Comparison of ENCODE assay signal across 18 mouse cellular contexts in genomic region chr1:185151130-185151799, GRCm38 (mm10). TPM values are rescaled to one million over a fixed set of nuclear protein-coding genes. Genes with fewer than 3 reads are reported as not detected.
DNase-seq lines count a peak whose midpoint lies in the region; ATAC-seq and TF ChIP-seq lines count a peak whose summit lies in the region.
"Had no signal": no experiment of that assay in that cellular context is flagged by ENCODE, and none has a peak within 500 bp of the region (broad histone marks: within the 10 kb centered on the region; RNA-seq: fewer than 3 reads in every experiment).

No protein-coding gene starts in this region.

- H3K9ac ChIP-seq in neural tube, embryonic 14.5 days (replicated peaks; ENCODE audit: low read depth, low read length): no peak overlapping the region
- H3K9ac ChIP-seq in stomach, postnatal 0 days (ENCODE audit: low read length): no peak overlapping the region
- H3K9ac ChIP-seq: embryonic facial prominence, embryonic 12.5 days; heart, embryonic 12.5 days; hindbrain, embryonic 12.5 days; limb, embryonic 15.5 days; lung, embryonic 14.5 days had no signal

- no peak for TF ChIP-seq CTCF in stomach, postnatal 0 days (IDR thresholded peaks at IDR 0.05; ENCODE audit: low read depth)

- ATAC-seq in frontal cortex, adult (ENCODE audit: low TSS enrichment): peak; percentile 25
- no peak for ATAC-seq in neural tube, embryonic 14.5 days (ENCODE audit: low read depth)
- no peak for ATAC-seq in stomach, postnatal 0 days (ENCODE audit: low FRiP score, low TSS enrichment)
- ATAC-seq in cerebellum, adult (ENCODE audit: insufficient number of reproducible peaks, low FRiP score, low TSS enrichment): no peak

- TF ChIP-seq EP300 in stomach, postnatal 0 days (optimal IDR thresholded peaks at IDR 0.05): no peak

- H3K27ac ChIP-seq in neural tube, embryonic 14.5 days (ENCODE audit: low read depth, low read length): no peak overlapping the region; the same call in 1 of the 2 replicates
- H3K27ac ChIP-seq in stomach, postnatal 0 days (replicated peaks): peak overlapping the region; percentile 77
- H3K27ac ChIP-seq: embryonic facial prominence, embryonic 12.5 days; hindbrain, embryonic 12.5 days; limb, embryonic 15.5 days had no signal

- H3K4me2 ChIP-seq in neural tube, embryonic 14.5 days (ENCODE audit: low read depth, low read length): 0 out of 2 replicates have a peak overlapping the region, but pooled peaks have one; percentile 16
- H3K4me2 ChIP-seq in stomach, postnatal 0 days (replicated peaks; ENCODE audit: low read depth): no peak overlapping the region
- H3K4me2 ChIP-seq: embryonic facial prominence, embryonic 12.5 days; heart, embryonic 12.5 days; hindbrain, embryonic 12.5 days; limb, embryonic 15.5 days; lung, embryonic 14.5 days had no signal

- no peaks in the 10 kb centered on the region for H3K4me1 ChIP-seq in neural tube, embryonic 14.5 days (ENCODE audit: control insufficient read depth, insufficient read depth, low read length)
- no peaks in the 10 kb centered on the region for H3K4me1 ChIP-seq in stomach, postnatal 0 days (replicated peaks; ENCODE audit: control insufficient read depth, insufficient read depth)
- H3K4me1 ChIP-seq: heart, embryonic 12.5 days; hindbrain, embryonic 12.5 days; megakaryocyte, embryonic 14.5 days had no signal

- no peak for DNase-seq in frontal cortex, postnatal 36 days (ENCODE audit: low spot score in 2 of 2)
- no peak for DNase-seq in neural tube, embryonic 10.5 days (ENCODE audit: extremely low spot score, low spot score)
- peak; percentile 6 for DNase-seq in kidney, postnatal 14 days
- DNase-seq in stomach, postnatal 0 days (ENCODE audit: low spot score): no peak
- DNase-seq in lung, postnatal 4 days: no peak
- DNase-seq: adrenal gland, postnatal 10 days; B cell, adult 2 months; cerebellum, postnatal 36 days; gastrocnemius, postnatal 25 days; lung, embryonic 14.5 days had no signal

- no peaks in the 10 kb centered on the region for H3K27me3 ChIP-seq in neural tube, embryonic 14.5 days (ENCODE audit: control insufficient read depth, insufficient read depth, low read length)
- no peaks in the 10 kb centered on the region for H3K27me3 ChIP-seq in stomach, postnatal 0 days (ENCODE audit: control insufficient read depth, insufficient read depth, low read length)
- H3K27me3 ChIP-seq: embryonic facial prominence, embryonic 12.5 days; heart, embryonic 12.5 days; hindbrain, embryonic 12.5 days; limb, embryonic 15.5 days had no signal

- no peak overlapping the region for H3K4me3 ChIP-seq in neural tube, embryonic 14.5 days (ENCODE audit: low read depth, low read length)
- H3K4me3 ChIP-seq in stomach, postnatal 0 days (ENCODE audit: low read depth, low read length): no peak overlapping the region
- H3K4me3 ChIP-seq: embryonic facial prominence, embryonic 12.5 days; heart, embryonic 12.5 days; hindbrain, embryonic 12.5 days; limb, embryonic 15.5 days; megakaryocyte, embryonic 14.5 days had no signal

- H3K36me3 ChIP-seq in neural tube, embryonic 14.5 days (ENCODE audit: control insufficient read depth, insufficient read depth, low read length): no peaks in the 10 kb centered on the region
- H3K36me3 ChIP-seq in stomach, postnatal 0 days (ENCODE audit: control insufficient read depth, insufficient read depth, low read length): no peaks in the 10 kb centered on the region
- H3K36me3 ChIP-seq: embryonic facial prominence, embryonic 12.5 days; heart, embryonic 12.5 days; hindbrain, embryonic 12.5 days; limb, embryonic 15.5 days had no signal

- no peaks in the 10 kb centered on the region for H3K9me3 ChIP-seq in neural tube, embryonic 14.5 days (ENCODE audit: control insufficient read depth, low read length)
- H3K9me3 ChIP-seq in stomach, postnatal 0 days (ENCODE audit: control insufficient read depth, low read length): no peaks in the 10 kb centered on the region
- H3K9me3 ChIP-seq: embryonic facial prominence, embryonic 12.5 days; heart, embryonic 12.5 days; hindbrain, embryonic 12.5 days; limb, embryonic 15.5 days; megakaryocyte, embryonic 14.5 days had no signal

- 59% methylated on average over 11 of the region's 11 CpGs for WGBS in neural tube, embryonic 14.5 days
- 58% methylated on average over 11 of the region's 11 CpGs for WGBS in stomach, postnatal 0 days

RNA-seq across cellular contexts. Expression of gene Rab3gap2, which starts 52.7 kb away (rescaled TPM):
- 31.5 and 34.9 TPM in 2 replicates for polyA plus RNA-seq in neural tube, embryonic 14.5 days (2014; fragmentation: Nextera tagmentation; extraction: Ambion mirVana)
- 12.0 and 13.1 TPM in 2 replicates for polyA plus RNA-seq in stomach, postnatal 0 days (2015; fragmentation: Nextera tagmentation; extraction: Ambion mirVana)
